Mouse (Mus musculus) bone marrow macrophage, adult 2 months (primary cell): ENCODE results near the gene Fbxl17. TPM values are rescaled to one million over a fixed set of nuclear protein-coding genes. Genes with fewer than 3 reads are reported as not detected.

Experiments
- H3K27ac ChIP-seq: 2 replicates; pipeline ENCODE4 v1.5.1; 2012; ENCODE audit warnings: low read depth, low read length; ENCODE audit not compliant: insufficient read depth
- H3K4me1 ChIP-seq: 2 replicates; pipeline ENCODE4 v1.6.1; 2012; ENCODE audit warnings: low read length; ENCODE audit not compliant: control insufficient read depth, insufficient read depth
- H3K4me3 ChIP-seq: 2 replicates; pipeline ENCODE4 v1.5.1; 2012; ENCODE audit warnings: mild to moderate bottlenecking, low read length, moderate library complexity; ENCODE audit not compliant: insufficient read depth
- CTCF ChIP-seq: IDR thresholded peaks from 2 replicates; pipeline ENCODE4 v1.5.1; 2012; ENCODE audit warnings: low read depth, mild to moderate bottlenecking, low read length, moderate library complexity
- POLR2A ChIP-seq: IDR thresholded peaks from 2 replicates; pipeline ENCODE4 v1.6.1; 2012; ENCODE audit warnings: mild to moderate bottlenecking, low read depth, low read length, borderline replicate concordance
- polyA plus RNA-seq: library from polyadenylated mRNA; stranded (reverse); fragments of >200 nt; gene quantifications from 2 replicates; pipeline ENCODE4 v1.2.4, GENCODE M21; 2012; ENCODE audit not compliant: missing spikeins, insufficient read depth, insufficient read length

Fbxl17 gene
- polyA plus RNA-seq, 1 experiment, result 21.2 TPM

- TF ChIP-seq CTCF (no peak), POLR2A (no peak)
These were observed 226.5 kb downstream of the Fbxl17 start for GRCm38 (mm10) chr17:63273353-63273752.

GRCm38 (mm10) chr17:63272914-63273313 is 226.9 kb downstream of the Fbxl17 start:
- H3K27ac ChIP-seq, result no peak overlapping the region
- no peak overlapping the region for H3K4me3 ChIP-seq
- H3K4me1 ChIP-seq, result peaks cover under 1% of the 10 kb centered on the region; the same call in 1 of the 2 replicates
- no peak for TF ChIP-seq POLR2A
- TF ChIP-seq CTCF, result no peak

More at GRCm38 (mm10) chr17:63273353-63273752, 226.5 kb downstream of the Fbxl17 start:
- Histone ChIP-seq H3K27ac (no peak overlapping the region), H3K4me1 (no peaks in the 10 kb centered on the region), H3K4me3 (no peak overlapping the region)

- H3K27ac ChIP-seq, result no peak overlapping the region
- H3K4me1 ChIP-seq, result peaks cover 7% of the 10 kb centered on the region; the same call in 1 of the 2 replicates
- H3K4me3 ChIP-seq, result no peak overlapping the region
- TF ChIP-seq POLR2A, result no peak
These were observed 228.8 kb downstream of the Fbxl17 start for GRCm38 (mm10) chr17:63271000-63271399.

- H3K4me3 ChIP-seq, result no peak overlapping the region
- H3K27ac ChIP-seq, result no peak overlapping the region
- TF ChIP-seq POLR2A (no peak), CTCF (no peak)
- peaks cover 7% of the 10 kb centered on the region; the same call in 1 of the 2 replicates for H3K4me1 ChIP-seq
These were observed 229.3 kb downstream of the Fbxl17 start for GRCm38 (mm10) chr17:63270513-63270912.

- peaks cover 4% of the 10 kb centered on the region; the same call in 1 of the 2 replicates for H3K4me1 ChIP-seq
- TF ChIP-seq POLR2A, result no peak
- no peak for TF ChIP-seq CTCF
- no peak overlapping the region for H3K27ac ChIP-seq
- H3K4me3 ChIP-seq, result no peak overlapping the region
These were observed 237.1 kb downstream of the Fbxl17 start for GRCm38 (mm10) chr17:63262674-63263073.

- Histone ChIP-seq H3K4me1 (no peaks in the 10 kb centered on the region), H3K4me3 (no peak overlapping the region), H3K27ac (no peak overlapping the region)
- TF ChIP-seq CTCF (no peak), POLR2A (no peak)
These were observed 238.2 kb downstream of the Fbxl17 start for GRCm38 (mm10) chr17:63261508-63262141.

- no peak overlapping the region for H3K27ac ChIP-seq
- H3K4me3 ChIP-seq, result no peak overlapping the region
- TF ChIP-seq POLR2A, result no peak
- no peaks in the 10 kb centered on the region for H3K4me1 ChIP-seq
These were observed 240.7 kb downstream of the Fbxl17 start for GRCm38 (mm10) chr17:63259091-63259490.

- TF ChIP-seq CTCF (no peak), POLR2A (no peak)
- Histone ChIP-seq H3K4me3 (no peak overlapping the region), H3K4me1 (no peaks in the 10 kb centered on the region), H3K27ac (no peak overlapping the region)
These were observed 253.6 kb downstream of the Fbxl17 start for GRCm38 (mm10) chr17:63246144-63246619.

- TF ChIP-seq CTCF, result no peak
- no peak for TF ChIP-seq POLR2A
- no peak overlapping the region for H3K4me3 ChIP-seq
These were observed 254.3 kb downstream of the Fbxl17 start for GRCm38 (mm10) chr17:63245472-63245871.

GRCm38 (mm10) chr17:63242761-63243160 is 257.1 kb downstream of the Fbxl17 start:
- TF ChIP-seq POLR2A, result no peak
- TF ChIP-seq CTCF, result no peak
- H3K4me3 ChIP-seq, result no peak overlapping the region
- H3K27ac ChIP-seq, result no peak overlapping the region
- H3K4me1 ChIP-seq, result no peaks in the 10 kb centered on the region

More at GRCm38 (mm10) chr17:63245472-63245871, 254.3 kb downstream of the Fbxl17 start:
- Histone ChIP-seq H3K4me1 (no peaks in the 10 kb centered on the region), H3K27ac (no peak overlapping the region)

GRCm38 (mm10) chr17:63240731-63241106 is 259.1 kb downstream of the Fbxl17 start:
- Histone ChIP-seq H3K4me3 (no peak overlapping the region), H3K27ac (no peak overlapping the region), H3K4me1 (no peaks in the 10 kb centered on the region)
- TF ChIP-seq POLR2A, result no peak
- TF ChIP-seq CTCF, result no peak
